Mouse (Mus musculus): ENCODE measurements around the gene Olfr616. TPM values are rescaled to one million over a fixed set of nuclear protein-coding genes. Genes with fewer than 3 reads are reported as not detected.

Gene Olfr616
- not detected for polyA plus RNA-seq (2015; fragmentation: Illumina TruSeq; extraction: RNeasy Lipid Tissue Mini Kit (QIAGEN cat#74804); ENCODE audit: insufficient read depth, low read depth, low replicate concordance)

DNA sequence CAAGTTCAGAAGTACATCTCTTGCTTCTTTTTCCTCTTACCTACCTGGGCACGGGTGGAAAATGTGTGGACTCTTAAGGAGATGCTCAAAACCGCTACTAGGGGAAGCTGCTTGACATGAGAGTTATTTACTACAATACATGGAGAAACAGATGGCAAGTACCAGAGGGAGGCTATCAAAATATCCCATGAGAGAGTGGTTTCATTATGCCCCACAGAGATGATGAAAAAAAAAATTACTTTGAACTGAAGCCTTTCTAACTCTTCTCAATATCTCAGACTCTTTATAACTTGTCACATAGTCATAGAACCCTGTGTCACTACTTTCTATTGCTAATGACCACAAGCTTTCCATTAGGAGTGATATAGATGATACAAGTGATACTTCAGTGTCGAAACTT is at the start of gene Olfr616:
TSS of gene Olfr616 (minus strand) at position 101 of the 400 bp plus-strand sequence.

DNA sequence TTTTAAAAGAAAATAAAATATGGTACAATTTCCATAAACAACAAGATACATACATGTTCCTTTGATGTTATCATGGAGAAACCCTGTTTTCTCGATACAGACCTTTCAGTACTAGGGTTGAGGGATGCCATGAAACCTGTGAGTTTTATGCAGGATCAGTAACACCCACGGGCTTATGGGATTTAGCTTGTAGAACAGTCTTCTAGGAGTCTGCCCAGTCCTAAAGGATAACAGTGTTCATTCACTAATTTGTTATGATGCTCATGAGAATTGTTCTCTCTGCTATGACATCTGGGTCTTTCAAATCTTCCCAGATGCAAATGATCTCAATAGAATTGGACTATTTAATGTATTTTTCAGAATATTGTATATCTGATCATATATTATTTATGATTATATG is 43.5 kb upstream of the Olfr616 start, which contains the start of gene Olfr620:
TSS of gene Olfr620 (minus strand) at position 101 of the 400 bp plus-strand sequence.

DNA sequence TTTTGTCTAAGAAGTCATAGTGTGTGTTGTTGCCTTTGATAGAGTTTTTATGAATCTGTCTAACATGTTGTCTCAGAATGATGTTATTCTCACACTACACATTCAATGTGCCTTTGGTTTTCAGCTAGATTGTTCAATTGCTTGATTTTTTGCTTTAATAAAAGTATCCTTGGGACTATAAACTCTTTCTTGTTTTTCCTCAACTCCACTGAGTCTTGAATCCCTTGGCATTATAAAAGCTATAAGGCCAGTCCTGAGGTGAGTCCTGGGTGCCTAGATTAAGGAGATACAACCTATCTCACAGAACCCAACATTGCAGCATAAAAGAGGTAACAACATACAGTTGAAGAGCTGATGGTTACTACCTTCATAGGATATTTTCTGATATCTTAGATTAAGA is 31.3 kb upstream of the Olfr616 start, which contains the start of gene Olfr619:
TSS of gene Olfr619 (plus strand) at position 301 of the 400 bp plus-strand sequence.

DNA sequence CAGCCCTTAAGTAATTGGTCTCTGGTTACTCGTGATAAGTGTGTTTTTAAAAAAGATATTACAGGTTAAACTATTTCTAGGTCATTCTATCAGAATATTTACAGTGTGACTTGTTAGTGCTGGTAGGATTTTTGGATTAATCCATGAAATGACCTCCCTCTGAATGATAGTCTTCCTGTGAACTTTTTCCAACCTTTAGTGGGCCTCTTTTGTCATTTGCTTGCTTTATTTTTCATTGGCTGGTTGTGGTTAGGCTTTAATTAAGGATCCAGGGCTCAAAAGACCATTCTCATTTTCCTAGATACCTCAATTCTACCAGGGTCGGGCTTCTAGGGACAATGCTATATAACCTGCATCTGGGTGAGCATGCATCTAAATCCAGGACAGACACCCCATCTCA is 20.9 kb upstream of the Olfr616 start, which contains the start of gene Olfr618:
TSS of gene Olfr618 (plus strand) at position 301 of the 400 bp plus-strand sequence.

DNA sequence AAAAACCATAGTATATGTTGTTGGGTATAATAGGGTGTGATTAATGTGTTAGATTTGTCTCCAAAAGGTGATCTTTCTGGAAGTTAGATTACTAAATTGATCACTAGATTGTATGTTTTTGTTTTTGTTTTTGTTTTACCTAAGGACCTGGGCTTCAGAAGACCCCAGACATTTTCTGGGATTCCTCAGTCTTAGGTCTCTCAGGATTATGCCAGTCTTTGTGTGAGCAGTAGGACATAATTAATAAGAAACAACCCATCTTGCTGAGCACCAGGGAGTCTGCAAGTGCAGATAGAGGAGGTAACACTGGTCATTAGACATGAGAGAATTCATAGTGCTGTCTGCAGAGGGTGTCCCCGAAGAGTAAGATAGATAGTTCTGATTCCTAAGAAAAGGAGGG is 3.8 kb upstream of the Olfr616 start, which contains the start of gene Olfr617:
TSS of gene Olfr617 (plus strand) at position 301 of the 400 bp plus-strand sequence.

DNA sequence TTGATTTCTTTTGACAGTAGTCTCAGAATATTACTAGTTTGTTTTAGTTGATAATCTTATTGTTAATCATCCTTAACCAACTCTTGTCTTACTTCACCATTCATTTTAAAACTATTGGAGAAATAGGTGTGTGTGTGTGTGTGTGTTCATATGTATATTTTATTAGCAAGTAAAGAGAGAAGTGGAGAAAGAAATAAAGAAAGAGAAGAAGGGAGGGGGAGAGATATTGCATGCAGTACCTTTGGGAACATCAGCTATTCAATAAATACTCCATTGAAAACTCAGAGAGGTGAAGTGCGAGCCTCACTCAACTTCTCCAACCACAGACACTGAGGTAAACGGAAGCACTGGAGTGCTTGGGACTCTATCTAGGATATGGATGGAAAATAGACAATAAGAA is 13.2 kb downstream of the Olfr616 start, which contains the start of gene Olfr615:
TSS of gene Olfr615 (plus strand) at position 301 of the 400 bp plus-strand sequence.

DNA sequence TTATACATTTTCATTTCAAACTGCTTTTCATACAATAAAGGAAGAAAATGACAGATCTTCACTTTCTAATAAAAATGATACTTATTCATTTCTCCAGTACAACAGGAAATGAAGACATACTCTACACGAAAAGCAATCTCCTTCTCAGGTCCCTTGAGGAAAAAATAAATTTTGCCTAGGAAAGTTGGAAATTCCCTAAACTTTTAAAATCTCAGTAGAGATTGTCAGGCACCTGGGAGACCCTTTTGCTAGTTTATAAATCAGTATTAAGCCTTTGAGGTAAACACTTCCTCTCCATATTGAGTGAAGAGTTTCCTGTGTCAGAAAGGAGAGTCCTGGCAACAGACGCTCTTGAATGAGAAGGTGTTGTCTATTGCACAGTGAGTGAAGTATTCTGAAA is 21.2 kb downstream of the Olfr616 start, which contains the start of gene Olfr613:
TSS of gene Olfr613 (plus strand) at position 301 of the 400 bp plus-strand sequence.

DNA sequence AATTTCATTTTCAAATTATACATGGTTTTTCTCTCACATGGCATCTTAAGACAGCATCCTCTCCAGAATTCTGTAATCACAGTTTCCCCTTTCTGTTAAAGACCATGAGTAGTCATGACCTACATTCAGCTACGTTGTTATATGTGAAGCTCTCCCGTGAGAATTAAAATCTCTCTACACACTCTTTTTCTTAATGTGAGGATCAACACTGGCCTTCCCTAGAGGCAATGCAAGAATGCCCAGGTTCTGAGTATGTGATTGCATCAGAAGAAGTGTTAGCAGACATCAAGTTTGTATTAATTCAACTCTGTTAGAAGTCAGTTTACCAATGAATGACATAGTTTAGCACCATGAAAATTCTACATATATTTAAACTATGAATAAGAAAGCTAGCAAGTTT is 26.3 kb downstream of the Olfr616 start, which contains the start of gene Olfr612:
TSS of gene Olfr612 (minus strand) at position 101 of the 400 bp plus-strand sequence.

DNA sequence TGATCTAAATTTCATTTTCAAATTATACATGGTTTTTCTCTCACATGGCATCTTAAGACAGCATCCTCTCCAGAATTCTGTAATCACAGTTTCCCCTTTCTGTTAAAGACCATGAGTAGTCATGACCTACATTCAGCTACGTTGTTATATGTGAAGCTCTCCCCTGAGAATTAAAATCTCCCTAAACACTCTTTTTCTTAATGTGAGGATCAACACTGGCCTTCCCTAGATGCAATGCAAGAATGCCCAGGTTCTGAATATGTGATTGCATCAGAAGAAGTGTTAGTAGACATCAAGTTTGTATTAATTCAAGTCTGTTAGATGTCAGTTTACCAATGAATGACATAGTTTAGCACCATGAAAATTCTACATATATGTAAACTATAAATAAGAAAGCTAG is 48.2 kb downstream of the Olfr616 start, which contains the start of gene Olfr611:
TSS of gene Olfr611 (minus strand) at position 101 of the 400 bp plus-strand sequence.

Other genes starting within 250 kb of the Olfr616 start
- not detected for gene Olfr598, start 245.6 kb downstream of the Olfr616 start, polyA plus RNA-seq (2015; fragmentation: Illumina TruSeq; extraction: RNeasy Lipid Tissue Mini Kit (QIAGEN cat#74804); ENCODE audit: insufficient read depth, low read depth, low replicate concordance)
- not detected for gene Olfr599, start 233.2 kb downstream of the Olfr616 start, polyA plus RNA-seq (2015; fragmentation: Illumina TruSeq; extraction: RNeasy Lipid Tissue Mini Kit (QIAGEN cat#74804); ENCODE audit: insufficient read depth, low read depth, low replicate concordance)
- gene Olfr600, start 219.5 kb downstream of the Olfr616 start, polyA plus RNA-seq (2015; fragmentation: Illumina TruSeq; extraction: RNeasy Lipid Tissue Mini Kit (QIAGEN cat#74804); ENCODE audit: insufficient read depth, low read depth, low replicate concordance): not detected
- gene Olfr601, start 206.5 kb downstream of the Olfr616 start, polyA plus RNA-seq (2015; fragmentation: Illumina TruSeq; extraction: RNeasy Lipid Tissue Mini Kit (QIAGEN cat#74804); ENCODE audit: insufficient read depth, low read depth, low replicate concordance): not detected
- gene Olfr603, start 183.0 kb downstream of the Olfr616 start, polyA plus RNA-seq (2015; fragmentation: Illumina TruSeq; extraction: RNeasy Lipid Tissue Mini Kit (QIAGEN cat#74804); ENCODE audit: insufficient read depth, low read depth, low replicate concordance): not detected
- not detected for gene Usp17lc, start 154.1 kb downstream of the Olfr616 start, polyA plus RNA-seq (2015; fragmentation: Illumina TruSeq; extraction: RNeasy Lipid Tissue Mini Kit (QIAGEN cat#74804); ENCODE audit: insufficient read depth, low read depth, low replicate concordance)
- not detected for gene Olfr605, start 123.7 kb downstream of the Olfr616 start, polyA plus RNA-seq (2015; fragmentation: Illumina TruSeq; extraction: RNeasy Lipid Tissue Mini Kit (QIAGEN cat#74804); ENCODE audit: insufficient read depth, low read depth, low replicate concordance)
- gene Olfr606, start 120.1 kb downstream of the Olfr616 start, polyA plus RNA-seq (2015; fragmentation: Illumina TruSeq; extraction: RNeasy Lipid Tissue Mini Kit (QIAGEN cat#74804); ENCODE audit: insufficient read depth, low read depth, low replicate concordance): not detected
- not detected for gene Olfr607, start 105.0 kb downstream of the Olfr616 start, polyA plus RNA-seq (2015; fragmentation: Illumina TruSeq; extraction: RNeasy Lipid Tissue Mini Kit (QIAGEN cat#74804); ENCODE audit: insufficient read depth, low read depth, low replicate concordance)
- not detected for gene Olfr608, start 99.3 kb downstream of the Olfr616 start, polyA plus RNA-seq (2015; fragmentation: Illumina TruSeq; extraction: RNeasy Lipid Tissue Mini Kit (QIAGEN cat#74804); ENCODE audit: insufficient read depth, low read depth, low replicate concordance)
- gene Olfr609, start 71.1 kb downstream of the Olfr616 start, polyA plus RNA-seq (2015; fragmentation: Illumina TruSeq; extraction: RNeasy Lipid Tissue Mini Kit (QIAGEN cat#74804); ENCODE audit: insufficient read depth, low read depth, low replicate concordance): not detected
- not detected for gene Olfr610, start 57.0 kb downstream of the Olfr616 start, polyA plus RNA-seq (2015; fragmentation: Illumina TruSeq; extraction: RNeasy Lipid Tissue Mini Kit (QIAGEN cat#74804); ENCODE audit: insufficient read depth, low read depth, low replicate concordance)
- not detected for gene Olfr611, start 48.3 kb downstream of the Olfr616 start, polyA plus RNA-seq (2015; fragmentation: Illumina TruSeq; extraction: RNeasy Lipid Tissue Mini Kit (QIAGEN cat#74804); ENCODE audit: insufficient read depth, low read depth, low replicate concordance)
- not detected for gene Olfr612, start 26.4 kb downstream of the Olfr616 start, polyA plus RNA-seq (2015; fragmentation: Illumina TruSeq; extraction: RNeasy Lipid Tissue Mini Kit (QIAGEN cat#74804); ENCODE audit: insufficient read depth, low read depth, low replicate concordance)
- not detected for gene Olfr613, start 21.1 kb downstream of the Olfr616 start, polyA plus RNA-seq (2015; fragmentation: Illumina TruSeq; extraction: RNeasy Lipid Tissue Mini Kit (QIAGEN cat#74804); ENCODE audit: insufficient read depth, low read depth, low replicate concordance)
- not detected for gene Olfr615, start 13.1 kb downstream of the Olfr616 start, polyA plus RNA-seq (2015; fragmentation: Illumina TruSeq; extraction: RNeasy Lipid Tissue Mini Kit (QIAGEN cat#74804); ENCODE audit: insufficient read depth, low read depth, low replicate concordance)
- gene Olfr617, start 3.9 kb upstream of the Olfr616 start, polyA plus RNA-seq (2015; fragmentation: Illumina TruSeq; extraction: RNeasy Lipid Tissue Mini Kit (QIAGEN cat#74804); ENCODE audit: insufficient read depth, low read depth, low replicate concordance): not detected
- not detected for gene Olfr618, start 21.0 kb upstream of the Olfr616 start, polyA plus RNA-seq (2015; fragmentation: Illumina TruSeq; extraction: RNeasy Lipid Tissue Mini Kit (QIAGEN cat#74804); ENCODE audit: insufficient read depth, low read depth, low replicate concordance)
- gene Olfr619, start 31.4 kb upstream of the Olfr616 start, polyA plus RNA-seq (2015; fragmentation: Illumina TruSeq; extraction: RNeasy Lipid Tissue Mini Kit (QIAGEN cat#74804); ENCODE audit: insufficient read depth, low read depth, low replicate concordance): not detected
- not detected for gene Olfr620, start 43.4 kb upstream of the Olfr616 start, polyA plus RNA-seq (2015; fragmentation: Illumina TruSeq; extraction: RNeasy Lipid Tissue Mini Kit (QIAGEN cat#74804); ENCODE audit: insufficient read depth, low read depth, low replicate concordance)
- gene Olfr622, start 73.6 kb upstream of the Olfr616 start, polyA plus RNA-seq (2015; fragmentation: Illumina TruSeq; extraction: RNeasy Lipid Tissue Mini Kit (QIAGEN cat#74804); ENCODE audit: insufficient read depth, low read depth, low replicate concordance): not detected
- not detected for gene Olfr623, start 94.6 kb upstream of the Olfr616 start, polyA plus RNA-seq (2015; fragmentation: Illumina TruSeq; extraction: RNeasy Lipid Tissue Mini Kit (QIAGEN cat#74804); ENCODE audit: insufficient read depth, low read depth, low replicate concordance)
- gene Olfr624, start 102.0 kb upstream of the Olfr616 start, polyA plus RNA-seq (2015; fragmentation: Illumina TruSeq; extraction: RNeasy Lipid Tissue Mini Kit (QIAGEN cat#74804); ENCODE audit: insufficient read depth, low read depth, low replicate concordance): not detected
- not detected for gene Olfr625-ps1, start 113.6 kb upstream of the Olfr616 start, polyA plus RNA-seq (2015; fragmentation: Illumina TruSeq; extraction: RNeasy Lipid Tissue Mini Kit (QIAGEN cat#74804); ENCODE audit: insufficient read depth, low read depth, low replicate concordance)
- not detected for gene Olfr243, start 145.5 kb upstream of the Olfr616 start, polyA plus RNA-seq (2015; fragmentation: Illumina TruSeq; extraction: RNeasy Lipid Tissue Mini Kit (QIAGEN cat#74804); ENCODE audit: insufficient read depth, low read depth, low replicate concordance)
- gene Olfr628, start 161.2 kb upstream of the Olfr616 start, polyA plus RNA-seq (2015; fragmentation: Illumina TruSeq; extraction: RNeasy Lipid Tissue Mini Kit (QIAGEN cat#74804); ENCODE audit: insufficient read depth, low read depth, low replicate concordance): not detected
- gene Olfr629, start 175.8 kb upstream of the Olfr616 start, polyA plus RNA-seq (2015; fragmentation: Illumina TruSeq; extraction: RNeasy Lipid Tissue Mini Kit (QIAGEN cat#74804); ENCODE audit: insufficient read depth, low read depth, low replicate concordance): not detected
- not detected for gene Olfr630, start 188.2 kb upstream of the Olfr616 start, polyA plus RNA-seq (2015; fragmentation: Illumina TruSeq; extraction: RNeasy Lipid Tissue Mini Kit (QIAGEN cat#74804); ENCODE audit: insufficient read depth, low read depth, low replicate concordance)
- not detected for gene Olfr69, start 202.5 kb upstream of the Olfr616 start, polyA plus RNA-seq (2015; fragmentation: Illumina TruSeq; extraction: RNeasy Lipid Tissue Mini Kit (QIAGEN cat#74804); ENCODE audit: insufficient read depth, low read depth, low replicate concordance)
- gene Olfr68, start 210.6 kb upstream of the Olfr616 start, polyA plus RNA-seq (2015; fragmentation: Illumina TruSeq; extraction: RNeasy Lipid Tissue Mini Kit (QIAGEN cat#74804); ENCODE audit: insufficient read depth, low read depth, low replicate concordance): not detected
- not detected for gene Olfr67, start 222.7 kb upstream of the Olfr616 start, polyA plus RNA-seq (2015; fragmentation: Illumina TruSeq; extraction: RNeasy Lipid Tissue Mini Kit (QIAGEN cat#74804); ENCODE audit: insufficient read depth, low read depth, low replicate concordance)
- 331 TPM for gene Hbb-bt, start 244.9 kb upstream of the Olfr616 start, polyA plus RNA-seq (2015; fragmentation: Illumina TruSeq; extraction: RNeasy Lipid Tissue Mini Kit (QIAGEN cat#74804); ENCODE audit: insufficient read depth, low read depth, low replicate concordance)

Data from pancreas, adult 10 weeks (tissue).